Mouse (Mus musculus) CH12.LX (cell line): ENCODE results near the gene Frmd5. TPM values are rescaled to one million over a fixed set of nuclear protein-coding genes. Genes with fewer than 3 reads are reported as not detected.

Experiments used
- DNase-seq: peaks from one replicate; pipeline ENCODE4 v3.0.0-alpha.2; 2013; ENCODE audit errors: extremely low read depth
- H3K27ac ChIP-seq: 2 replicates; pipeline ENCODE4 v1.5.1; 2012; ENCODE audit warnings: low read depth, mild to moderate bottlenecking, control low read depth, moderate library complexity; ENCODE audit not compliant: insufficient read depth
- H3K27me3 ChIP-seq: replicated peaks from 2 replicates; pipeline ENCODE3; 2012; ENCODE audit warnings: inconsistent platforms
- H3K36me3 ChIP-seq, 2 experiments: replicated peaks in 1 of 2; 2 replicates each; pipeline versions ENCODE3 to v1.6.1; 2012; ENCODE audit warnings: inconsistent platforms in 1 of 2, low read length in 1 of 2, mild to moderate bottlenecking in 1 of 2, mixed read lengths in 1 of 2, moderate library complexity in 1 of 2; ENCODE audit not compliant: control insufficient read depth in 1 of 2, insufficient read depth in 1 of 2
- H3K4me1 ChIP-seq, 2 experiments: 2 replicates each; pipeline ENCODE4 v1.6.1; 2012; ENCODE audit warnings: inconsistent platforms in 1 of 2, moderate library complexity in 1 of 2; ENCODE audit not compliant: insufficient read depth in 2 of 2, control insufficient read depth in 1 of 2
- H3K4me2 ChIP-seq: 2 replicates; pipeline ENCODE4 v1.6.1; 2012; ENCODE audit warnings: low read depth, mild to moderate bottlenecking, control low read depth; ENCODE audit not compliant: poor library complexity, insufficient read depth, severe bottlenecking
- H3K4me3 ChIP-seq, 3 experiments: fragments of 150-350 bp in 1 of 3; sonication (generic) in 1 of 3; replicated peaks in 1 of 3; 2 replicates each; pipeline versions ENCODE3 to v1.5.1; 2011 to 2012; ENCODE audit warnings: low read depth in 2 of 3, low read length in 2 of 3, mild to moderate bottlenecking in 2 of 3, moderate library complexity in 2 of 3, control low read depth in 1 of 3, improper control_type of control experiment in 1 of 3, inconsistent platforms in 1 of 3, mixed read lengths in 1 of 3; ENCODE audit not compliant: poor library complexity in 1 of 3
- H3K79me2 ChIP-seq: replicated peaks from 2 replicates; pipeline ENCODE4 v1.6.1; 2012; ENCODE audit warnings: mild to moderate bottlenecking, moderate library complexity; ENCODE audit not compliant: control insufficient read depth, poor library complexity, insufficient read depth, severe bottlenecking; ENCODE audit errors: extremely low read depth
- H3K9ac ChIP-seq: 2 replicates; pipeline ENCODE4 v1.6.1; 2012; ENCODE audit warnings: low read depth, mild to moderate bottlenecking, control low read depth, moderate library complexity; ENCODE audit not compliant: insufficient read depth
- H3K9me3 ChIP-seq: replicated peaks from 2 replicates; pipeline ENCODE3; 2012; ENCODE audit warnings: low read length, inconsistent platforms, mixed read lengths
- BHLHE40 ChIP-seq: IDR thresholded peaks from 2 replicates; pipeline ENCODE4 v1.6.1; 2011; ENCODE audit warnings: mild to moderate bottlenecking, low read depth, low read length, improper control_type of control experiment
- CHD1 ChIP-seq: IDR thresholded peaks from 2 replicates; pipeline ENCODE4 v1.6.1; 2012; ENCODE audit warnings: low read depth, low read length, improper control_type of control experiment, inconsistent platforms
- CHD2 ChIP-seq: IDR thresholded peaks from 2 replicates; pipeline ENCODE4 v1.6.1; 2011; ENCODE audit warnings: low read length, improper control_type of control experiment
- ELF1 ChIP-seq: IDR thresholded peaks from 2 replicates; pipeline ENCODE4 v1.6.1; 2014; ENCODE audit warnings: low read depth, mild to moderate bottlenecking, inconsistent platforms, low read length, improper control_type of control experiment
- EP300 ChIP-seq: IDR thresholded peaks from 2 replicates; pipeline ENCODE4 v1.6.1; 2011; ENCODE audit warnings: low read length, improper control_type of control experiment
- IRF4 ChIP-seq: IDR thresholded peaks from 2 replicates; pipeline ENCODE4 v1.6.1; 2014; ENCODE audit warnings: low read depth, mild to moderate bottlenecking, inconsistent platforms, low read length, improper control_type of control experiment
- JUN ChIP-seq: IDR thresholded peaks from 2 replicates; pipeline ENCODE4 v1.6.1; 2011; ENCODE audit warnings: low read depth, mild to moderate bottlenecking, low read length, improper control_type of control experiment, moderate library complexity; ENCODE audit not compliant: insufficient read depth
- KAT2A ChIP-seq: IDR thresholded peaks from 2 replicates; pipeline ENCODE4 v1.6.1; 2012; ENCODE audit warnings: low read length, improper control_type of control experiment, inconsistent platforms; ENCODE audit not compliant: insufficient replicate concordance
- MAFK ChIP-seq: IDR thresholded peaks from 2 replicates; pipeline ENCODE4 v1.6.1; 2011; ENCODE audit warnings: low read length, improper control_type of control experiment; ENCODE audit not compliant: insufficient replicate concordance
- MAX ChIP-seq: IDR thresholded peaks from 2 replicates; pipeline ENCODE4 v1.6.1; 2011; ENCODE audit warnings: low read length, improper control_type of control experiment
- MXI1 ChIP-seq: IDR thresholded peaks from 2 replicates; pipeline ENCODE4 v1.6.1; 2011; ENCODE audit warnings: mild to moderate bottlenecking, low read depth, low read length, improper control_type of control experiment
- PAX5 ChIP-seq: IDR thresholded peaks from 2 replicates; pipeline ENCODE4 v1.6.1; 2012; ENCODE audit warnings: low read length, inconsistent platforms, mixed read lengths
- RCOR1 ChIP-seq: conservative IDR thresholded peaks from 2 replicates; pipeline ENCODE4 v1.6.1; 2012; ENCODE audit warnings: low read depth, mild to moderate bottlenecking, inconsistent platforms, low read length, improper control_type of control experiment
- UBTF ChIP-seq: IDR thresholded peaks from 2 replicates; pipeline ENCODE4 v1.6.1; 2012; ENCODE audit warnings: low read depth, mild to moderate bottlenecking, inconsistent platforms, low read length, improper control_type of control experiment, moderate library complexity
- USF1 ChIP-seq: IDR thresholded peaks from 2 replicates; pipeline ENCODE4 v1.6.1; 2014; ENCODE audit warnings: low read depth, mild to moderate bottlenecking, inconsistent platforms, low read length, improper control_type of control experiment
- USF2 ChIP-seq: conservative IDR thresholded peaks from 2 replicates; pipeline ENCODE4 v1.6.1; 2011; ENCODE audit warnings: low read depth, low read length, improper control_type of control experiment
- ZC3H11A ChIP-seq: IDR thresholded peaks from 2 replicates; pipeline ENCODE4 v1.6.1; 2012; ENCODE audit warnings: low read depth, mild to moderate bottlenecking, inconsistent platforms, low read length, improper control_type of control experiment
- ZMIZ1 ChIP-seq: IDR thresholded peaks from 2 replicates; pipeline ENCODE4 v1.6.1; 2012; ENCODE audit warnings: low read depth, mild to moderate bottlenecking, inconsistent platforms, low read length, improper control_type of control experiment
- dilution Hi-C: fragments of 300-500 bp; cut with MboI; formaldehyde crosslinking; loops from 2 replicates; pipeline ENCODE4 v1.14.3; 2020; ENCODE audit warnings: low sequenced_read_pairs; ENCODE audit not compliant: extremely low pct_unique_long_range_greater_than_20kb, extremely low pct_ligation_motif_present
- in situ Hi-C: fragments of 300-500 bp; cut with MboI; formaldehyde crosslinking; loops from 3 replicates; pipeline ENCODE4 v1.14.3; 2019; ENCODE audit warnings: low sequenced_read_pairs, low pct_ligation_motif_present, low pct_unique_long_range_greater_than_20kb, mixed read lengths
- polyA plus RNA-seq: library from polyadenylated mRNA; unstranded; fragments of >175 nt; gene quantifications from 2 replicates; pipeline ENCODE4 v1.2.1, GENCODE M21; 2012; ENCODE audit warnings: low read depth; ENCODE audit not compliant: insufficient read length
- total RNA-seq, 2 experiments: library from RNA; depleted of rRNA; stranded (reverse); fragments of 300-350 nt in 1 of 2; fragments of >200 nt in 1 of 2; gene quantifications; 2 replicates each; pipeline ENCODE4 v1.2.3; 2012 to 2014

Frmd5 gene
- total RNA-seq (2012; rRNA removed) (1.9 and 2.1 TPM in 2 replicates), total RNA-seq (2014; rRNA removed) (3.2 and 3.7 TPM in 2 replicates), polyA plus RNA-seq (3.5 and 4.3 TPM in 2 replicates)

GRCm38 (mm10) chr2:121806959-121807653 is at the start of gene Frmd5:
TSS of gene Frmd5 (minus strand) at chr2:121807087.
- dilution Hi-C loops (no loop called here), in situ Hi-C loops (no loop called here)
- Histone ChIP-seq H3K79me2 (no peaks in the 10 kb centered on the region), H3K36me3 (no peaks in the 10 kb centered on the region), H3K4me2 (peak within 1 kb of the TSS; percentile 89), H3K27me3 (peaks cover 46% of the 10 kb centered on the region), H3K9ac (no peak within 1 kb of the TSS), H3K4me1 (peaks cover 0 to 4% of the 10 kb centered on the region in 2 experiments; a peak in 1 of 4 replicates), H3K9me3 (no peaks in the 10 kb centered on the region), H3K27ac (no peak within 1 kb of the TSS), H3K4me3 (peak within 1 kb of the TSS; percentile 20 to 62 (median 58))
- peak; percentile 78 for DNase-seq
- no peak for TF ChIP-seq EP300
- TF ChIP-seq CHD2, result peak; percentile 91
- no peak for TF ChIP-seq MAFK
- peak; percentile 78; the same call in 1 of the 2 replicates for TF ChIP-seq PAX5
- no peak for TF ChIP-seq IRF4
- TF ChIP-seq BHLHE40, result peak; percentile 35; the same call in 1 of the 2 replicates
- TF ChIP-seq ZC3H11A, result no peak
- TF ChIP-seq ELF1, result 0 out of 2 replicates have a peak, but pooled peaks have one; percentile 30
- TF ChIP-seq RCOR1, result no peak; the same call in 1 of the 2 replicates
- TF ChIP-seq CHD1, result no peak

- Histone ChIP-seq H3K4me1 (peaks cover 0 to 6% of the 10 kb centered on the region in 2 experiments; a peak in 1 of 4 replicates), H3K27ac (no peak overlapping the region), H3K4me2 (no peak overlapping the region)
- dilution Hi-C loops, result no loop called here
- TF ChIP-seq UBTF, result no peak
- no peak for TF ChIP-seq JUN
- no peak for TF ChIP-seq MAX
- TF ChIP-seq USF2, result no peak
- no peak for TF ChIP-seq MXI1
- TF ChIP-seq USF1, result no peak
- TF ChIP-seq KAT2A, result no peak
- TF ChIP-seq ZMIZ1, result no peak
- TF ChIP-seq, all 38 proteins: peak for 0
- no peaks in the 10 kb centered on the region for H3K27me3 ChIP-seq
- H3K36me3 ChIP-seq, result no peaks in the 10 kb centered on the region
- in situ Hi-C loops, result no loop called here
- no peak overlapping the region for H3K4me3 ChIP-seq
- no peak for DNase-seq
- H3K9me3 ChIP-seq, result no peaks in the 10 kb centered on the region
- H3K9ac ChIP-seq, result no peak overlapping the region
- H3K79me2 ChIP-seq, result no peaks in the 10 kb centered on the region
Measured at GRCm38 (mm10) chr2:121853974-121854373, 47.1 kb upstream of the Frmd5 start.
